Mouse (Mus musculus) cerebellum, postnatal 36 days (tissue): ENCODE data around the gene Siglecf.
A peak's percentile ranks its signal among the peaks of the same experiment; 100 is the strongest.
"Not testable (repeated sequence)": the region's sequence is repeated elsewhere in the genome, so short reads cannot be mapped to it uniquely, and the experiment has no call there.

Experiments used
- DNase-seq, 2 experiments: peaks; one replicate each; pipeline ENCODE4 v3.0.0; 2021 to 2022; ENCODE audit warnings: mixed read lengths in 2 of 2

Gene Siglecf

DNA sequence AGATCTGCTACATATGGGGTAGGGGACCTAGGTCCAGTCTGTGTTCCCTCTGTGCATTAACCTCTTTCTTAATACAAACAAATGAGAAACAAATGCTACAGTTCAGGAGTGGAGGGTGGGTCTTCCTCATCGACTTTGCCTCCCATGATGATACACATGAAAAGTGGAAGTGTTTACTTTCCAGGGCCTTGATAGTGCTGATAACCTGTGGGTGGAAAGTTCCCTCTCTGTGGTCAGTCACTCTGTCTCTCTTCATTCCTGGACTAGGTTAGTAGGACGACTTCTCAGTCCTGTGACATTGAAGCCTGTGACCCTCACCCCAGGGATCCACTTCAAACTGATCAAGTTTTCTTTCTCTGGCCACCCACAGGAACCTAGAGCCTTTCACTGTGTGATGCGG is at the start of gene Siglecf:
TSS of gene Siglecf (plus strand) at position 188 of the 400 bp plus-strand sequence.
- no peak for DNase-seq

DNA sequence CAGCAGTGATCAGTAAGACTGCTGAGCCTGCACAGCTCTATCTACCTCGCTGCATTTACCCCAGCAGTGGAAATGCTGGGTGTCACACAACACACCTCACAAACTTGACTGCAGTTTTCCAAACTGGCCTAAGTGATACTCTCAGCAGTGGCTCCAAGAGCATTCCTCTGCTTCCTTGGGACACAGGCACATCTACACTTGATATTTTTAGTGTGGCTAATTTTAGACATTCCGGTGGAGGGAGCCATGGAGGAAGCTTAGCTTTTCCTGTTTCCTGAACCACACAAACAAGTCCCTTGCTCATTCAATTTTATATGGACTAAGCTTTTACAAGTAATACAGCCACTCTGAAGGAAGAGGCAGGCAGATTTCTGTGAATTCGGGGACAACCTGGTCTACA is 45.9 kb upstream of the Siglecf start:
- DNase-seq, result no peak

DNA sequence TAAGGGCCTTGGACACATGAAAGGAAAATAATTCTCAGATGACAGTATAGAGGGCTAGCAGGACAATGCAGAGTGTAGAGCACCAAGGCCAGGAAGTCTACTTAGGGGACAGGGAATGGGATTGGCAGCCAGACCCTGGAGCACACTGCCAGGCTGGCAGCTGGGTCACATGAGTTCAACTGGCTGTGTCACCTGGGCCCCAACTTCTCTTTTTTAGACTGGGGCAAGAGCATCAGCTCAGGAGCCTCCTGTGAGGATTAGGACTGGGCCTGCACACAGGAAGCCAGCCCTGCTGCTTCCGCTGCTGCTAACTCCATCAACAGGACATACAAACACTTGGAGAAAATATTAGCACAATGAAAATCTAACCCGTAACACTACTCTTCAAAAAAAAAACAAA is 42.1 kb upstream of the Siglecf start:
- no peak for DNase-seq

DNA sequence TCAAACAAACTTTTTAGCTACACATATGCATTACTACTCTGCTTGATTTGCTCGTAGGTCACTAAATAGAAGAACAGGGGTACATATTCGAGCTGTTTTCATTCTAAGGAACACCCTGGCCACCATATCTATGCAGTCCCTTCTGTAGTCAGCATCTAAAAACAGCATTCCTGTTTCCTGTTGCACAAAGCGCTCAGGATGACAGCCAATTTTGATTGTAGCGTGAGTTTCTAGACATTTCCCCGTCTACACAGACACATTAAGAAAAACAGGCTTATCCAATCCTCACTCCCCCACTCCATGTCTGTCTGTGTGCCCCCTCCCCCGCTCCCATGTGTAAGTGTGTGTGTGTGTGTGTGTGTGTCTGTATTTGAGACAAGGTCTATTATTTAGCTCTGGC is 39.5 kb upstream of the Siglecf start:
- no peak for DNase-seq

DNA sequence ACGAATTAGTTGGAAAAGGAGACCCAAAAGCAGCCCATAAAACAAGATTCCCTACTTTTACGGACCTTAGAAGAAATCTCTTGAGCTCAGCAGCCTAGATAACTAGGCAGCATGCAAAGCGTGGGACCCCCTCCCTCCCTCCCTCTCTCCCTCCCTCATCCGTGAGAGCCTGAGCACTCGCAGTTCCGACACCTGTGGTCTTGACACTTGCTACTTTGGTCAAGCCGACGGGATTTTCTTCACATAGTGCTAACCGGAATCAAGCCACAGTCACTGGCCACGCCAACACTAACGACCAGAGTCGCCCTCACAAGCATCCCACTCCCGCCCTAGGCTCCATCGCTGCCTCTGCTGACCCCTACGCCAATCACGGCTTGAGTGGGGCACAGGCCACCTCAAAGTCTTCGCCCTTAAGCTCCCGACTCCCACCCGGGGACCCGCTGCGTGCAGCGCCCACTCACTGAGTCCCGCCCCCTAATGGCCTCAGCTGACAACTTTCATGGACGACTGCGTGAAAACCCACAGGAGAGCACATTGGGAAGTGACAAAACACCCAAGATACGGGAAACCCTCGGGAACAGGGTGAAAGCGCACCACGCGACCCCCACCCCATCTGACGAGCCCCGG is 38.6 kb upstream of the Siglecf start:
- DNase-seq, result no peak

DNA sequence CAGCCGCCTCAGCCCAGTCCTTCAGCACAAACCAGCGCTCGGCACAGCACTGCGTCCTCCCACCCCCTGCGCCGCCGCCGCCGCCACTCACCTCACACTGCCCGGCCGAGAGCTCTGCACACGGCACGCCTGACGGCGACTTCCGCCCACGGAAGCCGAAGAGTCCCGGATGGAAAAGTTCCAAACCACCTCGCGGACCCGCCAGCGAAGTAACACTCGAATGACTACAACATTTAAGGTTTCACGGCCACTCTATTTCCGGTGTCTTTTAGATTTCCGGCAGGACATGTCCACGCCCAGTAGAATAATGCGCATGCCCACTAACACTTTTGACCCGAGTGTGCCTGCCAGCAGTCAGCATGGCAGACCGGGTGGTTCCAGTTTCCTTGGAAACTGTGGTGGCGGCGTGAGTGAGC is 38.1 kb upstream of the Siglecf start, which contains the start of gene Zfp715:
TSS of gene Zfp715 (minus strand) at position 282 of the 416 bp plus-strand sequence.
- DNase-seq, result peak; percentile 81 to 87

DNA sequence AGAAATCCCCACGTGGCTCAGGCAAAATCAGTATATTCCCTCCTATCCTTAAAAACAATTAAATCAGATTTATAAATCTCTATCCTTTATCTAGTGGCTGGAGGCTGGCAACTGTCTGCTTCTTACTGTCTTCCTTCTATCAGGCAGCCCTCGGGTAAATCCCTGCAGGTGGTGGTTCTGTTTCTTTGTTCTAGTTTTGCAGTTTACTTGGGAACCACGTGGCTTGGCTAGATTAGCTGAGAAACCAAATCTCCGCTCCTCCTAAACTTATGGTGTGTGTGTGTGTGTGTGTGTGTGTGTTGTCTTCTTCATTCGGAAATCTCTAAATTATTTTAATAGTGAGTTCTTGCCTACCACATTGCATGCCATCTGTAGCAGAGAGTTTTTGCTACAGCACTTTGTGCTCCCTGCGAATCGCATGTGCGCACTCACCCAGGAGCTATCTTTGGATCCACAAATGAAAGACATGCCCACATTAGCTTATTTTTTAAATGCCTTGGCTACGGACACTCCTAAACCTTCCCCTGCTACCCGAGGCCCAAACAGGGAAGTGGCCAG is 24.8 kb upstream of the Siglecf start:
- no peak for DNase-seq

DNA sequence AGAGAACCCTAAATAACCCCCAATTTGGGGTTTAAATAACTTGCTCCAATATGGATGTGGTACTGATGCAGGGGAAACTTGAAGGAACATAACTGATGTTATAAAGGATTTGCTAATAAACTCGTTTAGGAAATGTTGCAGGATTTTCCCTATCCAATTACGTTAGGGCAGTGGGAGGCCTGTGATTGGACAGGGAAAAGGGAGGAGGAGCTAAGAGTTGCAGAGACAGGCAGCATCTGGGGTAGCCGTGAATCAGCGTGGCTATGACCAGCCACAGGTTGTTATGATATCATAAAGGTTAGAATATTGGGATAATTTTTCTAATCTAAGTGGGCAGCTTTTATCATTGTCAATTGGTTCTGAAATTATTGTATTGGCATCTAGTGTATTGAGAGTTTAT is 23.0 kb upstream of the Siglecf start:
- no peak for DNase-seq

DNA sequence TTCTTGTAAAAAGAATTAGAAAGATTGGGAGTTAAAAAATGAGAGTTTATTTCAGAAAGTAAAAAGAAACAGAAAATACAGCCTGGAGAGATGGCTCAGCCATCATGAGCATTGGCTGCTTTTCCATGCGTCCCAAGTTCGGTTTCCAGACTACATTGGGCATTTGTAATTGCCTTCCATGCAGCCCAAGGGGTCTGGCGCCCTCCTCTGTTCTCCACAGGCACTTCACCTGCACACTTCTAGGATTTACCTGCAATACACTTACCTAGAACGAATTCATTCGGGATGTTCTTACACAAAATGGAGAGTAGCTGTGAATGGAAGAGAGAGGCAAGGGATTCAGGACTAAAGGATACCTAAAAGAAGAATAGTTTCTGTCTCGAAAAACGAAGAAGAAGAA is 17.9 kb upstream of the Siglecf start:
- DNase-seq, result peak; percentile 40 to 42

DNA sequence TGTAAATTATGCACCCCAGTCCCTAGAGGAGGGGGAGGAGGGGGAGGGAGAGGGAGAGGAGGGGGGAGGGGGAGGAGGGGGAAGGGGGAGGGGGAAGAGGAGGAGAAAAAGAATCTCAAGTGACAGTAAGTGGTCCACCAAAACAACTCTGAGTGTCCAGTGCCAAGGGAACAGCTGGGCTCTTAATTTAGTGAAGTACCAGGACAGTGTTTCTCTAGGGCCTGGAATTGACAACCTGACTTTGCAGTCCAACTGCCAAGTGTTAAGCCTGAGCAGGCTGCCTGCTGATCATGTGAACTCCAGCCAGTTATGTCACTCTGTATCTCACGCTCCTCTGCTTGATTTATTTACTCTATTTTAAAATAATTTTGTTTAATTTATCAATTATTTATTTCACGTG is 17.2 kb upstream of the Siglecf start:
- no peak for DNase-seq

DNA sequence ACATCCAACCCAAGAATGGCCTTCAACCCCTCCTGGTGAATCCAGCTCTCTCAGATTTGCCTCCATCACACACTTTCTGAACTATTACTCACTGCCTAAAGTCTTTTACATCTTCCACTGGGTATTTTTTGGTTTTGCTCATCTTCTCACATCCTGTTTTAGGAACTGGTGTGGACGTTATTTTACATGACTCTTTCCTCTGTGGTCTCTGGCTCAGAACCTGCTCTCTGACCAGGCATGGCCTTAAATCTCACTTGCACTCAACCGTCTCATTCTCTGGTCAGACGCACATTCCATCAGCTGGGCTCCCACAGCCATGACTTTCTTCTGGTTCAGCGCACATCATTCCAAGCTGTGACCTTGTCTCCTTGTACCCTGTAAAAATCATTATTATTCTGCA is 10.4 kb upstream of the Siglecf start:
- DNase-seq, result no peak

DNA sequence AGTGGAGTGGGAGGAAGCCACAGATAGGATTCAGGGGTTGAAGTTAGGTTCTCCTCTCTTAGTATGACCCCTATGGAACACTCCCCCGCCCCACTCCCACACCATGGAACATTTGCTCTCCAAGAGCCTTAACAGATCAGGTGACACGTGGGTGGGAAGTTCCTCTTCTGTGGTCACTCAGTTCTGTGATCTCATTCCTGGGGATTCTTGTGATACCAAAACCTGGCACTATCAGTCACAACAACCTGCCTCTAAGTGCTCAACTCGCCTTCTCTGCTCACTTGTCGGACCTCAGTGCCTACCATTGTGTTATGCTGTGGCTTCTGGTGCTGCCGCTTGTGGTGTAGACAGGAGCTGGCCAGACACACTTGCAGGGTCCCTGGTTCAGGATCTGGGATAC is 8.0 kb upstream of the Siglecf start:
- no peak for DNase-seq

DNA sequence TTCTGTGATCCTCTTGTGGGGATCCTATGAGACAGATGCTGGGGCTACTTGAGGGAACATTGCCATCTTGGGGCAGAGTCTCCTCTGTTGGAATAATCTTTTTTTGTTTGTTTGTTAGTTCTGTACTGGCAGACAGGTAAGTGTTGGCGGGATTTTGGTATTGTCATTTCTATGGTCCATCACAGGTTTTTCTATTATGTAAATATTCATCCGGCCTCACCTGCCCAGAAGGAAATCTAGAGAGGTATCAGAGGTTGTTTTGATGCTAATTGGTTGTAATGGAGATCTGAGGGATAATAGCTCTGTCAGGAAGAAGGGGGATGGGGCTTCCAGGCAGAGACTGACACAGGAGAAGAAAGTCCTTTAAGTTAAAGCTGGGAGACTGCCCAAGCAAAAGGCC is 7.1 kb upstream of the Siglecf start:
- DNase-seq, result no peak

DNA sequence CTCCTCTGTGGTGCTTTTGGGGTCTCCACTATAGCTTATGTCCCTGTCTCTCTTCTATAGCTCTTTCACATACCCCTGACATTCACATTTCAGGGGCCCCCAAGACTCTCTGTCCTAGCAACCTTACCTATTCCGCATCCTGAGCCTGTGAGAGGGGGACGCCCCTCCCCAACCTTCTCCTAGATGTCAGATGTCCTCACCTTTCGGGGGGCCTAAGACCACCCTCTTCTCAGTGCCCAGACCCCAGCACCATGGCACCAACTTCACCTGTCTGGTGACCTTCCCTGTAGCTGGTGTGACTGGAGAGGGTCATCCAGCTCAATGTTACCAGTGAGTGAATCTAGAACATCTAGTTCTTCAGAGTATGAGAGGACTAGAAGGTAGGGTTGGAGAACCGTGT is 6.7 kb upstream of the Siglecf start:
- DNase-seq, result no peak

DNA sequence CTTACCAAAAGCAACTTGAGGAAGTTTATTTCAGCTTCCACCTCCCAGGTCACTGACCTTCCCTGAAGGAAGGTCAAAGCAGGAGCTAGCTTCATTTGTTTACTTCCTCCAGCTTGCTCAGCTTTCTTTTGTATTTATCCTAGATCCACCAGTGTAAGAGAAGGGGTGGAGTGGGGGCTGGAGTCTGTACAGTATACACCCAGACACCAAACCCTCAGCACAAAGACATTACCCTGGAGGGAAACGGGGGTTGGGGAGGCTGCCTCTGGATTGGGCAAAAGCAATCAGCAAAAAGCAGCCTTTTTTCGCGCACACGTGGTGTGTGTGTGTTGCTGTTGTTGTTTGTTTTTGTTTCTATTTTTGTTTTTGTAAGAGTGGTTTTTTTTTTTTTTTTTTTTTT is 5.0 kb upstream of the Siglecf start:
- no peak for DNase-seq

DNA sequence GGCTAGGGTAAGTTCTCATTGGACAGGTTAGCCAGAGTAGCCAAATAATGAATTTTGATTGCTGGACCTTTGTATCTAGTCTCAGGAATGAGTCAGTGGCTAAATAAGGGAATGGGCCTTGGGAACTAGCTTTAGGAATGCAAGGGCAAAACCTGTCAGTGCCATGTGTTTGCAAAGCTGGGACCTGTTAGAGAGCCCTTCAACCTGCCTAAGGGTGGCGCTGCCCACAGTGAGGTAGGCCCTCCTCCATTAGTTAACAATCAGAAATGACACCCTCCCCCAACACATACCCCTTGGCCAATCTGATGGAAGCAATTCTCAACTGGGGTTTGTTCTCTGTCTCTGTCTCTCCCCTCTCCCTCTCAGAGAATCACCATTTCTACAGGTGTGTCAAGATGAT is 4.6 kb upstream of the Siglecf start:
- no peak for DNase-seq

DNA sequence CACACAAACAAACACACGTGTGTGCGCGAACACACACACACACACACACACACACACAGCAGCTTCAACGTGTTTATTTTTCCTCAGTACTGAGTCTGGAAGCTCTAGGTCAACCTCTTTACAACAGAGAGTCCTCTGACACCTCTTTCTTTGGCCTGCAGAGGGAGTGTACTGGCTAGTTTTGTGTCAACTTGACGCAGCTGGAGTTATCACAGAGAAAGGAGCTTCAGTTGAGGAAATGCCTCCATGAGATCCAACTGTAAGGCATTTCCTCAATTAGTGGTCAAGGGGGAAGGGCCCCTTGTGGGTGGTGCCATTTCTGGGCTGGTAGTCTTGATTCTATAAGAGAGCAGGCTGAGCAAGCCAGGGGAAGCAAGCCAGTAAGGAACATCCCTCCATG is 1.5 kb upstream of the Siglecf start:
- not testable (repeated sequence) for DNase-seq

DNA sequence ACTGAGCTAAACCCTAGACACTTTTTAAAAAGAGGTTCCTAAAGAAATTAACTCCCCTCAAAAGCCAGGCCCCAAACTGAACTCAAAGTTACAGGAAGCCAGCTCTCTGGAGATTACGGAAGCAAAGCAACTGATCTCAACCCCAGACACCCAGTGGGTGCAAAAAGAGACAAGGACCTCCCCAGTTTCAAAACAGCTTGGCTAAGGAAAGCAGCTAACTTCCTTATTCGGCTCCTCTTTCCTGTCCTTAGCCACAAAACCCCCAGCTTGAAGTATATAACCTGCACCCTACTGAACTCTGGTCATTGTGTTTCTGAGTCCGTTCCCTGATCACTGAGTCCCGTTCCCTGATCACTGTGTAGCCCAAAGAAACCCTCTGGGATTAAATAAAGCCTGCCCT is 2.0 kb downstream of the Siglecf start:
- no peak for DNase-seq

DNA sequence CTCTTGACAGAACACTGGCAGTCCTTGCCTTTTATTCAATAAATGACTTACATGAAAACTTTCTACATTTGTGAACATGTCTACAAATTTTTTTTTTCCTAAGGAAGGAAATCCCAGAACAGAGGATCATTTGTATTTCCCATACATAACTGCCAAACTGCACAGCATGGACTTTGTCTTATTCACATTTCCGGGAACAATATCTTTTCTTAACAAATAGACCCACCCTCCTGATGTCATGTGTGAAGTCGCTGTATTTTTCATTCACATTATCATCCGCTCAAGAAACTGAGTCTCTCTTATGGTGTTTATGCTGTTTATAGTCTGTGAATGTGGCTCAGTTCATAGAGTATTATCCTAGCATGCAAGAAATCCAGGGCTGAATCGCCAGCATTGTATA is 2.6 kb downstream of the Siglecf start:
- DNase-seq, result no peak

DNA sequence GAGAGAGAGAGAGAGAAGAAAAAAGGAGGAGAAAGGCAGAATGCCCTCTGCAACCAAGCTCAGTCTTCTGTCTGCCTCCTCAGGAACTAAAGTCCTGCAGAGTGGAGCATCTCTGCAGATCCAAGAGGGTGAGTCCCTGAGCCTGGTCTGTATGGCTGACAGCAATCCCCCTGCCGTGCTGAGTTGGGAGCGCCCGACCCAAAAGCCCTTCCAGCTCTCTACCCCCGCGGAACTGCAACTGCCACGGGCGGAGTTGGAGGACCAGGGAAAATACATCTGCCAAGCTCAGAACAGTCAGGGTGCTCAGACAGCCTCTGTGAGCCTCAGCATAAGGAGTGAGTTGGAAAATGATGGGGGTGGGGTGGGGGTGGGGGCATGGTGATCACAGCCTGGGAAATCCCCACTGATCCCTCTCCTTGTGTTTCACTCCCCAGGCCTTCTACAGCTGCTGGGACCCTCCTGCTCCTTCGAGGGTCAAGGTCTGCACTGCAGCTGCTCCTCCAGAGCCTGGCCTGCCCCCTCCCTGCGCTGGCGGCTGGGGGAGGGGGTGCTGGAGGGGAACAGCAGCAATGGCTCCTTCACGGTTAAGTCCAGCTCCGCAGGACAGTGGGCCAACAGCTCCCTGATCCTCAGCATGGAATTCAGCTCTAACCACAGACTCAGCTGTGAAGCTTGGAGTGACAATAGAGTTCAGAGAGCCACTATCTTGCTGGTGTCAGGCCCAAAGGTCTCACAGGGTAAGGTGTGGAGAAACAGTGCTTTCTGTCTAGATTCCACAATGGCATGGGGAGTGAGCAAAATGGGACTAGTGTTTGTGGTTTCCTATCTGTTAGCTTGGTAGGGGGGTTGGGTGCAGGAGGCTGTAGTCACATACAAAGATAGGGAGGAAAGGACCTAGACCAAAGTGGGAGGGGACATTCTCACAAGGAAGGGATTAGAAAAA is 4.0 kb downstream of the Siglecf start:
- DNase-seq, result no peak

DNA sequence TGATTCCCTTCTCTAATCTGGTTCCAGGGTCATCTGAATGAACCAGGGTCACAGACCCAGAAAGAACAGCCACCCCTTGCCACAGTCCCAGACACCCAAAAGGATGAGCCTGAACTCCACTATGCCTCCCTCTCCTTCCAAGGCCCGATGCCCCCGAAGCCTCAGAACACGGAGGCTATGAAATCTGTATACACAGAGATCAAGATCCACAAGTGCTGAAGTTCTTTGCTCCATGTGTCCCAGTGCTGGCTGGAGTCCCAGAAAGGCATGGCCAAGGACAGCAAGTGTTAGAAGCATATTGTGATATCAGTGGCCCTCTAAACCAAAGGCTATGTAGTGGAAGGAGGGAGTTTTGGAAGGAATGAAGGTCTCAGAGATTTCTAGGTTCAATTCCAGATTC is 7.4 kb downstream of the Siglecf start:
- DNase-seq, result no peak

DNA sequence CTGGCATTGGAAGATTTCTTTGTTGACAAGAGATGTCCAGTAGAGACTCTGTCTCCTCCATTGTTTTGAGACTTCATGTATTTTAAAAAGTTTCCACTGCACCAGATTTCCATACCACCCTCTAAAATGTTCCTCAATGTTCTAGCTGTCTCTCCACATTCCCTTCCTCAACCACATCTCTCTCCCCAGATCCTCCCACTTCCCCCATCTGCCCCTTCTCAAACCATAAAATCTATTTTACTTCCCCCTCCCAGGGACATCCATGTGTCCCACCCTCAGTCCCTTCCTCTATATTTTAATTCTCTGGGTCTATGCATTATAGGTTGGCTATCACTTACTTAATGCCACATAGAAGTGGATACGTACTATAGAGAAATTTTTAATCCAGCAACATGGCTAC is 10.3 kb downstream of the Siglecf start:
- DNase-seq, result no peak

DNA sequence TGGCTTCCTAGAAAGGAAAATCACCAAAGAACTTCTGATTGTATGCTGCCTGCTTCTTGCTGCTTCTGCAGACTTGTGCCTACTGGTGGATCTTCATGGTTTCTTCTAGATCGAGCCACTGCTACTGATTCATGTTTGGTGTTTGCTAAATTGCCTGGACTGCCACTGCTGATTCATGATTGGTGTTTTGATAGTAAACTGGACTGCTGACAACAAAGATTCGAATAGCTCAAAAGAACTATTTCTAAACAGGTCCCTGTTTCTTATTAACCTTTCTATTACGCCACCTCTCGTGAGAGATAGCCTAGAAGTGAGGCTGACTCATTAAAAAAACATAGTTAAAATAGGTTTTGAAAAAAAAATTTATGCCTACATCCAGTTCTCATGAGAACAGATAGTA is 10.9 kb downstream of the Siglecf start:
- DNase-seq, result no peak

DNA sequence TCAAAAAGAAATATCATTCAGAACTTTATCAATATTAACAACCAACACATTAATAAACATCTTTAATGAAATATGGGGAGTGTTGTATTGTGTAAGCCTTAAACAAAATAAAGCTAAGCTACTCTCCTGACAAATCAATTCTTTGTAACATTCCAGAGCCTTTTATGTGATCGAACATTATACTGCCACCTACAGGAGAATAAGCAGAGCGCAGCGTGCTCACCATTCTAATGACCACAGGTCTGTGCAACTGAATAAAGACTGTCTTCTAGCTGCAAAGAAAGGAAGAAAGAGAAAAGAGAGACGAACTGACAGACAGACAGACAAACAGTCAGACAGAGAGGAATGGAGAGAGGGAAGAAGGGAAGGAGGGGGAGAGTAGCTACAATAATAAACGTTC is 27.1 kb downstream of the Siglecf start:
- peak; percentile 6 to 17 for DNase-seq
